ENCODE assay signal across 9 mouse cellular contexts in the genomic region with DNA sequence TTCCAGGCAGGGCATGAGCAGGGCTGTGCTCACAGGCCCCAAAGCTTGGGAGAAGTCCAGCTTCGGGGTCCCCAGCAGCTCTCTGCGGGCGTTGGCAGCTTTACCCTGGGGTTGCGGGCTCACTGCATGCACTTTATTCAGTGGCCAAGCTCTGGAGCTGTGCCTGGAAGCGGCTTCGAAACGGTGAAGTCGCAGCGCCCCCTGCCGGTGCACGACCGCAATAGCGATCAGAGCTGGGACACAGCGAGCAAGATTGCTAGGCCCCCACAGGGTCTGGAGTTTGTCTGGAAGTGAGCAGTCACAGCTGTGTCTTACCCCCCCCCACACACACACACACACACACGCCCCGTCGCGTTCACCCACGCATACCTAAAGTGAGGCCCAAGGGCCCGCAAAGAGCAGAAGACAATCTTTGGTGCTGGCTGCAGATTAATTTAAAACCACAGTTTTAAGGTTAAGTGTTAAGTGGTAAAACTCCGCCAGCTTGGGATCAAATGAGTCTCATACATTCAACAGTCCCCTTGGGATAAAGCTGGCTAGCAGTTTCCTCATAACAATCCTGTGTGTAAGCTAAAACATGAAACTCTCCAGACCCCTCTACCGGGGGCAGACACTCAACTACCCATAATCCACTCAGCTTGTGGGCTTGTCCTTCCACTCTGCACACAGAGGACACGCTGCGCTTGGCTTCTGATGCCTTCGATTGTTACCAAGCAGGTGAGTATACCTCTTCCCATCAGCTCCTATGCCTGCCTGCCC. TPM values are rescaled to one million over a fixed set of nuclear protein-coding genes. Genes with fewer than 3 reads are reported as not detected.
DNase-seq lines count a peak whose midpoint lies in the region; ATAC-seq and TF ChIP-seq lines count a peak whose summit lies in the region.
"Had no signal": no experiment of that assay in that cellular context is flagged by ENCODE, and none has a peak within 500 bp of the region (broad histone marks: within the 10 kb centered on the region; RNA-seq: fewer than 3 reads in every experiment).

No protein-coding gene starts in this region.

- H3K9ac ChIP-seq in ES-E14 (ENCODE audit: insufficient read depth, low read depth, low read length, poor library complexity, severe bottlenecking): no peak overlapping the region
- H3K9ac ChIP-seq in forebrain, embryonic 14.5 days (ENCODE audit: low read length): no peak overlapping the region
- H3K9ac ChIP-seq in lung, embryonic 14.5 days: no peak overlapping the region
- H3K9ac ChIP-seq: lung, embryonic 15.5 days had no signal

- no peak overlapping the region for H3K27ac ChIP-seq in ES-E14 (ENCODE audit: insufficient read depth, low read depth, low read length, poor library complexity, severe bottlenecking)
- no peak overlapping the region for H3K27ac ChIP-seq in forebrain, embryonic 14.5 days (ENCODE audit: low read depth, low read length)
- no peak overlapping the region for H3K27ac ChIP-seq in lung, embryonic 14.5 days (ENCODE audit: low read depth)
- H3K27ac ChIP-seq: lung, embryonic 15.5 days had no signal

- peaks cover 45% of the 10 kb centered on the region for H3K27me3 ChIP-seq in forebrain, embryonic 14.5 days (replicated peaks; ENCODE audit: control insufficient read depth, insufficient read depth, low read length)
- H3K27me3 ChIP-seq in lung, embryonic 14.5 days (ENCODE audit: insufficient read depth, low read length): peaks cover 49% of the 10 kb centered on the region

- peak; percentile 96 for TF ChIP-seq CTCF in lung, embryonic 14.5 days (IDR thresholded peaks at IDR 0.05; ENCODE audit: low read depth)

- no peak overlapping the region for H3K4me3 ChIP-seq in ES-E14 (ENCODE audit: insufficient read depth in 1 of 2, low read depth in 1 of 2, low read length in 2 of 2, poor library complexity in 1 of 2, severe bottlenecking in 1 of 2)
- no peak overlapping the region for H3K4me3 ChIP-seq in forebrain, embryonic 14.5 days (ENCODE audit: low read depth, low read length)
- H3K4me3 ChIP-seq in lung, embryonic 14.5 days (ENCODE audit: low read depth, low read length): no peak overlapping the region
- H3K4me3 ChIP-seq: lung, embryonic 15.5 days had no signal

- H3K4me2 ChIP-seq in forebrain, embryonic 14.5 days (ENCODE audit: low read length): no peak overlapping the region
- no peak overlapping the region; the same call in 1 of the 2 replicates for H3K4me2 ChIP-seq in lung, embryonic 14.5 days
- H3K4me2 ChIP-seq: lung, embryonic 15.5 days had no signal

- H3K36me3 ChIP-seq in ES-E14 (ENCODE audit: control insufficient read depth, insufficient read depth, low read length, poor library complexity, severe bottlenecking): no peaks in the 10 kb centered on the region
- H3K36me3 ChIP-seq in forebrain, embryonic 14.5 days (ENCODE audit: control insufficient read depth, insufficient read depth, low read length): no peaks in the 10 kb centered on the region
- H3K36me3 ChIP-seq in lung, embryonic 14.5 days (ENCODE audit: insufficient read depth): no peaks in the 10 kb centered on the region
- H3K36me3 ChIP-seq: lung, embryonic 15.5 days had no signal

- in situ Hi-C loops in ES-E14 (cut with MboI; ENCODE audit: low sequenced_read_pairs in 2 of 2, unreplicated experiment in 2 of 2): loop anchor here in 1 of 2 experiments (25.0 kb wide), 1 partner anchor 115 kb away; no protein-coding TSS in a partner anchor

- WGBS in forebrain, embryonic 14.5 days: 17% methylated on average over 25 of the region's 25 CpGs
- WGBS in lung, embryonic 14.5 days: 15% methylated on average over 25 of the region's 25 CpGs

- no peaks in the 10 kb centered on the region for H3K9me3 ChIP-seq in ES-E14 (ENCODE audit: control insufficient read depth, insufficient read depth, low read depth, low read length)
- no peaks in the 10 kb centered on the region for H3K9me3 ChIP-seq in forebrain, embryonic 14.5 days (replicated peaks; ENCODE audit: control insufficient read depth, low read length)
- H3K9me3 ChIP-seq in lung, embryonic 14.5 days (ENCODE audit: low read depth, low read length): no peaks in the 10 kb centered on the region
- H3K9me3 ChIP-seq: lung, embryonic 15.5 days had no signal

- ATAC-seq in forebrain, embryonic 14.5 days: peak; percentile 77
- peak; percentile 79 for ATAC-seq in lung, embryonic 14.5 days (ENCODE audit: insufficient read depth)

- no peaks in the 10 kb centered on the region; a peak in 1 of 4 replicates for H3K4me1 ChIP-seq in ES-E14 (ENCODE audit: control insufficient read depth in 2 of 2, insufficient read depth in 2 of 2, low read length in 2 of 2, poor library complexity in 1 of 2)
- H3K4me1 ChIP-seq in forebrain, embryonic 14.5 days (ENCODE audit: control insufficient read depth, insufficient read depth, low read length): no peaks in the 10 kb centered on the region
- no peaks in the 10 kb centered on the region for H3K4me1 ChIP-seq in lung, embryonic 14.5 days (ENCODE audit: insufficient read depth)
- H3K4me1 ChIP-seq: lung, embryonic 15.5 days had no signal

- DNase-seq in ES-E14 (ENCODE audit: low read depth, low spot score): peak; percentile 60
- DNase-seq in cerebellum, adult 11 months: peak; percentile 81
- peak; percentile 89 for DNase-seq in forebrain, embryonic 14.5 days (ENCODE audit: low spot score)
- DNase-seq in heart, postnatal 4 days: peak; percentile 90
- DNase-seq in layer of hippocampus, adult 8-10 months (ENCODE audit: low spot score in 2 of 2): peak; percentile 47 to 80
- DNase-seq in lung, embryonic 14.5 days: peak; percentile 92
- peak; percentile 46 for DNase-seq in ovary, adult 18-20 months (ENCODE audit: low spot score)
- DNase-seq in thymus, adult 18-20 months: peak; percentile 28 to 36

TF ChIP-seq in ES-E14, 5 proteins besides CTCF, POLR2A, EP300 and RAD21:
- TF ChIP-seq ZC3H11A (IDR thresholded peaks at IDR 0.05; ENCODE audit: borderline replicate concordance, low read depth, low read length): peak; percentile 76
- no peak for TF ChIP-seq CHD2 (IDR thresholded peaks at IDR 0.05; ENCODE audit: low read depth, low read length)

RNA-seq across cellular contexts. Expression of a gene that starts 39.0 kb away (rescaled TPM):
- 0.26 TPM in 1 of 2 replicates, not detected in the other for total RNA-seq in ES-E14 (2012; rRNA removed)
- 2.3 and 3.0 TPM in 2 replicates for polyA plus RNA-seq in forebrain, embryonic 14.5 days (2014; fragmentation: Nextera tagmentation; extraction: Ambion mirVana)
- not detected for total RNA-seq in heart, postnatal 4 days (2021)
- under 1 TPM; 0.26 to 0.58 (median 0.37) TPM for total RNA-seq in layer of hippocampus, adult 8-10 months (2022)
- not detected in 2 replicates for polyA plus RNA-seq in lung, embryonic 14.5 days (2014; fragmentation: Nextera tagmentation; extraction: Ambion mirVana)
- polyA plus RNA-seq: lung, embryonic 15.5 days had no signal

RNA-seq across cellular contexts. Expression of a gene that starts 42.2 kb away (rescaled TPM):
- 0.09 TPM in 1 of 2 replicates, not detected in the other for total RNA-seq in ES-E14 (2012; rRNA removed)
- not detected in 2 replicates for polyA plus RNA-seq in forebrain, embryonic 14.5 days (2014; fragmentation: Nextera tagmentation; extraction: Ambion mirVana)
- total RNA-seq in heart, postnatal 4 days (2021): not detected
- total RNA-seq in layer of hippocampus, adult 8-10 months (2022): not detected
- polyA plus RNA-seq in lung, embryonic 14.5 days (2014; fragmentation: Nextera tagmentation; extraction: Ambion mirVana): not detected in 2 replicates
- polyA plus RNA-seq: lung, embryonic 15.5 days had no signal

Comparison
In these comparisons a context has a peak if more than half of its experiments do, and no peak if none do; other contexts are left out.
1. DNase-seq: peak in every context shown above with its lines; median percentile 92 in lung, embryonic 14.5 days; 90 in heart, postnatal 4 days; 89 in forebrain, embryonic 14.5 days; 81 in cerebellum, adult 11 months; 64 in layer of hippocampus, adult 8-10 months; 60 in ES-E14; 46 in ovary, adult 18-20 months; 32 in thymus, adult 18-20 months.